Mouse (Mus musculus): ENCODE data around the gene Chsy1. TPM values are rescaled to one million over a fixed set of nuclear protein-coding genes. Genes with fewer than 3 reads are reported as not detected.

Chsy1 gene
- polyA plus RNA-seq, 1 experiment from 2014 or later: 26.7 TPM

- WGBS: 81% methylated on average over 6 of the region's 6 CpGs
- no peak for ATAC-seq (replicated peaks; ENCODE audit: insufficient number of reproducible peaks, low FRiP score, low TSS enrichment, low read depth)
- H3K9me3 ChIP-seq (replicated peaks; ENCODE audit: control insufficient read depth, low read length): no peaks in the 10 kb centered on the region
- H3K4me3 ChIP-seq (ENCODE audit: low read depth, low read length): no peak overlapping the region
- no peak overlapping the region for H3K9ac ChIP-seq (replicated peaks; ENCODE audit: low read length)
- H3K27ac ChIP-seq (replicated peaks; ENCODE audit: low read depth, low read length): no peak overlapping the region
- no peaks in the 10 kb centered on the region for H3K36me3 ChIP-seq (replicated peaks; ENCODE audit: control insufficient read depth, insufficient read depth, low read depth, low read length)
- H3K27me3 ChIP-seq (ENCODE audit: control insufficient read depth, insufficient read depth, low read length): no peaks in the 10 kb centered on the region
- H3K4me2 ChIP-seq (ENCODE audit: low read depth, low read length): no peak overlapping the region
- peaks cover 9% of the 10 kb centered on the region for H3K4me1 ChIP-seq (ENCODE audit: control insufficient read depth, insufficient read depth, low read length)
- no peak for DNase-seq (ENCODE audit: low spot score)
Measured at GRCm38 (mm10) chr7:66214477-66214876, 105.2 kb downstream of the Chsy1 start.

- Histone ChIP-seq H3K36me3 (replicated peaks; ENCODE audit: control insufficient read depth, insufficient read depth, low read depth, low read length) (no peaks in the 10 kb centered on the region), H3K9ac (replicated peaks; ENCODE audit: low read length) (no peak overlapping the region), H3K4me2 (ENCODE audit: low read depth, low read length) (no peak overlapping the region), H3K27me3 (ENCODE audit: control insufficient read depth, insufficient read depth, low read length) (no peaks in the 10 kb centered on the region), H3K27ac (replicated peaks; ENCODE audit: low read depth, low read length) (no peak overlapping the region), H3K9me3 (replicated peaks; ENCODE audit: control insufficient read depth, low read length) (no peaks in the 10 kb centered on the region), H3K4me1 (ENCODE audit: control insufficient read depth, insufficient read depth, low read length) (peaks cover 9% of the 10 kb centered on the region), H3K4me3 (ENCODE audit: low read depth, low read length) (no peak overlapping the region)
- 83% methylated on average over 1 of the region's 1 CpGs for WGBS
- ATAC-seq (replicated peaks; ENCODE audit: insufficient number of reproducible peaks, low FRiP score, low TSS enrichment, low read depth) (no peak), DNase-seq (ENCODE audit: low spot score) (no peak)
Measured at GRCm38 (mm10) chr7:66215911-66216310, 106.6 kb downstream of the Chsy1 start.

DNA sequence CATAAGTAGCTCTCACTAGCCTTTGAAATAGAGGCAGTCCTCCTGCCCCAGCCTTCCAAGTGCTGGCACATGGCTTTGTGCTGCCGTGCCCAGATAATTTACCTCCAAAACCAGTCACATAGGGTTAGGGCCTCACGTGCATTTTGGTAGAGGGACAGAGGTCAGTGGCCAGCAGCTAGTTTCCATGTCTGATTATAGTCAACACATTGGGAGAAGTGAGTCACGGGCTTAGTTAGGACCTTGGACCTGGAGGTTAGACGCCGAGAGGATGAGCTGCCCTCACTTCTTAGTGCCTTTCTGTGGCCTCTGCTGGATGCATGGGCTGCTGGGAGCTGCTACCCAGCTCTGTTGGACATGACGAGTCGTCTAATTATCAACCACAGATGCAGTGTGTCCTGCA, 107.7 kb downstream of the Chsy1 start:
- H3K4me2 ChIP-seq (ENCODE audit: low read depth, low read length): no peak overlapping the region
- ATAC-seq (replicated peaks; ENCODE audit: insufficient number of reproducible peaks, low FRiP score, low TSS enrichment, low read depth) (no peak), DNase-seq (ENCODE audit: low spot score) (no peak)
- no peak overlapping the region for H3K4me3 ChIP-seq (ENCODE audit: low read depth, low read length)
- no peaks in the 10 kb centered on the region for H3K9me3 ChIP-seq (replicated peaks; ENCODE audit: control insufficient read depth, low read length)
- no peak overlapping the region for H3K9ac ChIP-seq (replicated peaks; ENCODE audit: low read length)
- no peak overlapping the region for H3K27ac ChIP-seq (replicated peaks; ENCODE audit: low read depth, low read length)
- 79% methylated on average over 7 of the region's 7 CpGs for WGBS
- H3K4me1 ChIP-seq (ENCODE audit: control insufficient read depth, insufficient read depth, low read length): peaks cover 9% of the 10 kb centered on the region
- no peaks in the 10 kb centered on the region for H3K27me3 ChIP-seq (ENCODE audit: control insufficient read depth, insufficient read depth, low read length)
- no peaks in the 10 kb centered on the region for H3K36me3 ChIP-seq (replicated peaks; ENCODE audit: control insufficient read depth, insufficient read depth, low read depth, low read length)

DNA sequence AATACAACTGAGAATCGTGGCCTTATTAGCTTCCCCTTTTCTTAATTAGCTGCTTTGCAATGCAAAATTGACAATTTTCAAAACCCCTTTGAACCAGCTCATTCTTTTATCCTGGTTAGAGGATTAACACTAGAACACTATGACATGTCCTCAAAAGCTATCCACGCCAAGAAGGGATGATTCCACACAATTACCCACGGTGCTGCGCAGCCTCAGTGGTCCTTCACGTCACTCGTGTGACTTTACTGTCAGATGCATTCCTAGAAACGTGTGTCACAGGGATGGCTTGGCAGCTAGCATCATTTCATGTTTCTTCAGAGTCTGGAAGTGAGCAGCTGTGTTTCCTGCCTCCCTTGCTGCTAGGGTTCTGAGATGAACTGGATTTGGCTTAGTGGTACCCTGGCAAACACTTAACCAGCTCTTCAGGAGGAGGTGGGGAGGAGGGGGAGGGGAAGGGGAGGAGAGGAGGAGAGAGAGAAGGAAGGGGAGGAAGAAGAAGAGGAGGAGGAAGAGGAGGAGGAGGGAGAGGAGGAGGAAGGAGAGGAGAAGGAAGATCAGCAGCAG, 108.3 kb downstream of the Chsy1 start:
- no peak for ATAC-seq (replicated peaks; ENCODE audit: insufficient number of reproducible peaks, low FRiP score, low TSS enrichment, low read depth)
- H3K27ac ChIP-seq (replicated peaks; ENCODE audit: low read depth, low read length): peak overlapping the region; percentile 83
- H3K27me3 ChIP-seq (ENCODE audit: control insufficient read depth, insufficient read depth, low read length): no peaks in the 10 kb centered on the region
- no peak overlapping the region for H3K4me2 ChIP-seq (ENCODE audit: low read depth, low read length)
- no peak overlapping the region for H3K4me3 ChIP-seq (ENCODE audit: low read depth, low read length)
- no peaks in the 10 kb centered on the region for H3K36me3 ChIP-seq (replicated peaks; ENCODE audit: control insufficient read depth, insufficient read depth, low read depth, low read length)
- DNase-seq (ENCODE audit: low spot score): no peak
- 76% methylated on average over 7 of the region's 7 CpGs for WGBS
- H3K4me1 ChIP-seq (ENCODE audit: control insufficient read depth, insufficient read depth, low read length): peaks cover 9% of the 10 kb centered on the region
- H3K9me3 ChIP-seq (replicated peaks; ENCODE audit: control insufficient read depth, low read length): no peaks in the 10 kb centered on the region
- no peak overlapping the region for H3K9ac ChIP-seq (replicated peaks; ENCODE audit: low read length)

GRCm38 (mm10) chr7:66218193-66219014, 109.1 kb downstream of the Chsy1 start:
- DNase-seq (ENCODE audit: low spot score): peak; percentile 60
- 18% methylated on average over 9 of the region's 9 CpGs for WGBS
- H3K36me3 ChIP-seq (replicated peaks; ENCODE audit: control insufficient read depth, insufficient read depth, low read depth, low read length): no peaks in the 10 kb centered on the region
- no peak overlapping the region for H3K4me3 ChIP-seq (ENCODE audit: low read depth, low read length)
- H3K4me1 ChIP-seq (ENCODE audit: control insufficient read depth, insufficient read depth, low read length): peaks cover 9% of the 10 kb centered on the region
- no peak overlapping the region for H3K9ac ChIP-seq (replicated peaks; ENCODE audit: low read length)
- H3K9me3 ChIP-seq (replicated peaks; ENCODE audit: control insufficient read depth, low read length): no peaks in the 10 kb centered on the region
- H3K27ac ChIP-seq (replicated peaks; ENCODE audit: low read depth, low read length): peak overlapping the region; percentile 83
- peak; percentile 58; the same call in 1 of the 2 replicates for ATAC-seq (replicated peaks; ENCODE audit: insufficient number of reproducible peaks, low FRiP score, low TSS enrichment, low read depth)
- H3K4me2 ChIP-seq (ENCODE audit: low read depth, low read length): no peak overlapping the region
- no peaks in the 10 kb centered on the region for H3K27me3 ChIP-seq (ENCODE audit: control insufficient read depth, insufficient read depth, low read length)

DNA sequence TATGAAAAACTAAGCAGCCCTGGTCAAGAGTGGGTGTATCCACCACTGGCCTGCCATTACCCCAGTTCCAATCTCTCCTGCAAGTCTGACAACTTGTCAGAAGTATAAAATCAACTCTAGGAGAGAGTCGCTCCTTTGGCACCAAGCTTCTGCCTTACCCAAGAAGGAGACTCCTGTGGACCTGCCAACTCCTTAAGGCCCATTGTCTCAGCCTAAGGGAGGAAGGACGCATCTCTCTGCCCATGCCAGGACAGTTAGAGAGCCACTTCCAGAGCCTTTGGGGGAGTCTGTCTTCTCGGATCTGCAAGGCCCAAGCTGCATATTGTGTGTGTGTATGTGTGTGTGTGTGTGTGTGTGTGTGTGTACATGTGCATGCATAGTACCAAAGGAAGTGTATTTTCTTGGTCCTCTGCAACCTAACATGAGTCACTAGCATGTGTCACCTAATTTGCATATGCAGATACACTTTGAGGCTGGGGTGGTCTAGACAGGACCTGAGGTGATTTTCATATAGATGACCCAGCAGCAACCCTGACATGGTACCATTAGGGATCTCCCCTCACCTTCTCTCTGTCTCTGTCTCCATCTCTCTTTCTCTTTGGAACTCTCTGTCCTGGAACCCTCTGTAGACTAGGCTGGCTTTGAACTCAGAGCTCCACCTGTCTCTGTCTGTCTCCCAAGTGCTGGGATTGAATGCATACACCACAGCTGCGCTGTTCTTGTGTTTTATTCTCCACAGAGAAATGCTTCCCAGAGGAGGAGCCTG, 109.9 kb downstream of the Chsy1 start:
- WGBS: 89% methylated on average over 4 of the region's 4 CpGs
- Histone ChIP-seq H3K4me3 (ENCODE audit: low read depth, low read length) (no peak overlapping the region), H3K36me3 (replicated peaks; ENCODE audit: control insufficient read depth, insufficient read depth, low read depth, low read length) (no peaks in the 10 kb centered on the region), H3K9me3 (replicated peaks; ENCODE audit: control insufficient read depth, low read length) (no peaks in the 10 kb centered on the region), H3K27ac (replicated peaks; ENCODE audit: low read depth, low read length) (peak overlapping the region; percentile 83), H3K27me3 (ENCODE audit: control insufficient read depth, insufficient read depth, low read length) (no peaks in the 10 kb centered on the region), H3K9ac (replicated peaks; ENCODE audit: low read length) (no peak overlapping the region), H3K4me2 (ENCODE audit: low read depth, low read length) (no peak overlapping the region), H3K4me1 (ENCODE audit: control insufficient read depth, insufficient read depth, low read length) (peaks cover 9% of the 10 kb centered on the region)
- no peak for DNase-seq (ENCODE audit: low spot score)
- ATAC-seq (replicated peaks; ENCODE audit: insufficient number of reproducible peaks, low FRiP score, low TSS enrichment, low read depth): no peak

- no peak for ATAC-seq (replicated peaks; ENCODE audit: insufficient number of reproducible peaks, low FRiP score, low TSS enrichment, low read depth)
Measured at GRCm38 (mm10) chr7:66219794-66220227, 110.5 kb downstream of the Chsy1 start.

More at GRCm38 (mm10) chr7:66219794-66220227, 110.5 kb downstream of the Chsy1 start:
- WGBS: 79% methylated on average over 4 of the region's 4 CpGs
- no peak overlapping the region for H3K27ac ChIP-seq (replicated peaks; ENCODE audit: low read depth, low read length)
- no peak for DNase-seq (ENCODE audit: low spot score)
- H3K4me3 ChIP-seq (ENCODE audit: low read depth, low read length): no peak overlapping the region
- H3K4me2 ChIP-seq (ENCODE audit: low read depth, low read length): no peak overlapping the region
- H3K36me3 ChIP-seq (replicated peaks; ENCODE audit: control insufficient read depth, insufficient read depth, low read depth, low read length): no peaks in the 10 kb centered on the region
- H3K4me1 ChIP-seq (ENCODE audit: control insufficient read depth, insufficient read depth, low read length): peaks cover 9% of the 10 kb centered on the region
- no peaks in the 10 kb centered on the region for H3K9me3 ChIP-seq (replicated peaks; ENCODE audit: control insufficient read depth, low read length)
- H3K9ac ChIP-seq (replicated peaks; ENCODE audit: low read length): no peak overlapping the region
- no peaks in the 10 kb centered on the region for H3K27me3 ChIP-seq (ENCODE audit: control insufficient read depth, insufficient read depth, low read length)

All from embryonic facial prominence, embryonic 11.5 days (tissue).